Mouse (Mus musculus): Measurements from ENCODE around the gene Ambp. TPM values are rescaled to one million over a fixed set of nuclear protein-coding genes. Genes with fewer than 3 reads are reported as not detected.

The Ambp gene
- 0.59 and 0.63 TPM in 2 replicates for polyA plus RNA-seq (2014; fragmentation: Nextera tagmentation; extraction: Ambion mirVana)

- Histone ChIP-seq H3K9ac (replicated peaks; ENCODE audit: low read depth, low read length) (no peak within 1 kb of the TSS), H3K27me3 (ENCODE audit: control insufficient read depth, insufficient read depth, low read length) (no peaks in the 10 kb centered on the region), H3K4me3 (ENCODE audit: low read depth, low read length) (no peak within 1 kb of the TSS), H3K4me2 (ENCODE audit: low read depth, low read length) (no peak within 1 kb of the TSS), H3K27ac (ENCODE audit: low read depth, low read length) (no peak within 1 kb of the TSS), H3K36me3 (ENCODE audit: control insufficient read depth, insufficient read depth, low read length) (no peaks in the 10 kb centered on the region), H3K9me3 (ENCODE audit: control insufficient read depth, low read length) (no peaks in the 10 kb centered on the region), H3K4me1 (ENCODE audit: control insufficient read depth, insufficient read depth, low read length) (no peaks in the 10 kb centered on the region)
- ATAC-seq (ENCODE audit: low read depth), result no peak
- 64% methylated on average over 5 of the region's 5 CpGs for WGBS
These were observed at the start of gene Ambp for GRCm38 (mm10) chr4:63154699-63155098. Gene Ambp, minus strand, starts transcription at chr4:63154799.

GRCm38 (mm10) chr4:63203874-63204273 lies 49.3 kb upstream of the Ambp start:
- Histone ChIP-seq H3K4me3 (ENCODE audit: low read depth, low read length) (no peak overlapping the region), H3K4me2 (ENCODE audit: low read depth, low read length) (no peak overlapping the region), H3K9ac (replicated peaks; ENCODE audit: low read depth, low read length) (no peak overlapping the region), H3K27me3 (ENCODE audit: control insufficient read depth, insufficient read depth, low read length) (no peaks in the 10 kb centered on the region), H3K36me3 (ENCODE audit: control insufficient read depth, insufficient read depth, low read length) (no peaks in the 10 kb centered on the region), H3K27ac (ENCODE audit: low read depth, low read length) (no peak overlapping the region), H3K4me1 (ENCODE audit: control insufficient read depth, insufficient read depth, low read length) (no peaks in the 10 kb centered on the region), H3K9me3 (ENCODE audit: control insufficient read depth, low read length) (no peaks in the 10 kb centered on the region)
- ATAC-seq (ENCODE audit: low read depth), result no peak
- WGBS, result 89% methylated on average over 7 of the region's 7 CpGs

GRCm38 (mm10) chr4:63199366-63199765 lies 44.8 kb upstream of the Ambp start:
- Histone ChIP-seq H3K9ac (replicated peaks; ENCODE audit: low read depth, low read length) (no peak overlapping the region), H3K4me2 (ENCODE audit: low read depth, low read length) (no peak overlapping the region), H3K4me1 (ENCODE audit: control insufficient read depth, insufficient read depth, low read length) (no peaks in the 10 kb centered on the region), H3K27ac (ENCODE audit: low read depth, low read length) (no peak overlapping the region), H3K36me3 (ENCODE audit: control insufficient read depth, insufficient read depth, low read length) (no peaks in the 10 kb centered on the region), H3K27me3 (ENCODE audit: control insufficient read depth, insufficient read depth, low read length) (no peaks in the 10 kb centered on the region), H3K4me3 (ENCODE audit: low read depth, low read length) (no peak overlapping the region), H3K9me3 (ENCODE audit: control insufficient read depth, low read length) (no peaks in the 10 kb centered on the region)
- WGBS, result 84% methylated on average over 5 of the region's 5 CpGs
- ATAC-seq (ENCODE audit: low read depth), result no peak

- WGBS, result 88% methylated on average over 2 of the region's 2 CpGs
- no peaks in the 10 kb centered on the region for H3K27me3 ChIP-seq (ENCODE audit: control insufficient read depth, insufficient read depth, low read length)
- no peak overlapping the region for H3K4me2 ChIP-seq (ENCODE audit: low read depth, low read length)
- no peaks in the 10 kb centered on the region for H3K36me3 ChIP-seq (ENCODE audit: control insufficient read depth, insufficient read depth, low read length)
- no peak overlapping the region for H3K4me3 ChIP-seq (ENCODE audit: low read depth, low read length)
- no peak overlapping the region for H3K27ac ChIP-seq (ENCODE audit: low read depth, low read length)
- H3K9me3 ChIP-seq (ENCODE audit: control insufficient read depth, low read length), result no peaks in the 10 kb centered on the region
- no peaks in the 10 kb centered on the region for H3K4me1 ChIP-seq (ENCODE audit: control insufficient read depth, insufficient read depth, low read length)
- no peak overlapping the region for H3K9ac ChIP-seq (replicated peaks; ENCODE audit: low read depth, low read length)
- ATAC-seq (ENCODE audit: low read depth), result no peak
These were observed 39.8 kb upstream of the Ambp start for GRCm38 (mm10) chr4:63194366-63194765.

GRCm38 (mm10) chr4:63191641-63192040 lies 37.0 kb upstream of the Ambp start:
- H3K27ac ChIP-seq (ENCODE audit: low read depth, low read length), result no peak overlapping the region
- no peak overlapping the region for H3K4me3 ChIP-seq (ENCODE audit: low read depth, low read length)
- no peak overlapping the region for H3K9ac ChIP-seq (replicated peaks; ENCODE audit: low read depth, low read length)
- no peaks in the 10 kb centered on the region for H3K9me3 ChIP-seq (ENCODE audit: control insufficient read depth, low read length)
- H3K27me3 ChIP-seq (ENCODE audit: control insufficient read depth, insufficient read depth, low read length), result no peaks in the 10 kb centered on the region
- 77% methylated on average over 5 of the region's 5 CpGs for WGBS
- H3K4me1 ChIP-seq (ENCODE audit: control insufficient read depth, insufficient read depth, low read length), result no peaks in the 10 kb centered on the region
- ATAC-seq (ENCODE audit: low read depth), result no peak
- H3K4me2 ChIP-seq (ENCODE audit: low read depth, low read length), result no peak overlapping the region
- no peaks in the 10 kb centered on the region for H3K36me3 ChIP-seq (ENCODE audit: control insufficient read depth, insufficient read depth, low read length)

GRCm38 (mm10) chr4:63186281-63186870 lies 31.8 kb upstream of the Ambp start:
- 0 out of 2 replicates have a peak, but pooled peaks have one; percentile 28 for ATAC-seq (ENCODE audit: low read depth)
- no peaks in the 10 kb centered on the region for H3K36me3 ChIP-seq (ENCODE audit: control insufficient read depth, insufficient read depth, low read length)
- H3K4me1 ChIP-seq (ENCODE audit: control insufficient read depth, insufficient read depth, low read length), result no peaks in the 10 kb centered on the region
- no peak overlapping the region for H3K4me2 ChIP-seq (ENCODE audit: low read depth, low read length)
- H3K9me3 ChIP-seq (ENCODE audit: control insufficient read depth, low read length), result no peaks in the 10 kb centered on the region
- H3K4me3 ChIP-seq (ENCODE audit: low read depth, low read length), result no peak overlapping the region
- WGBS, result 50% methylated on average over 21 of the region's 21 CpGs
- no peak overlapping the region for H3K27ac ChIP-seq (ENCODE audit: low read depth, low read length)
- H3K27me3 ChIP-seq (ENCODE audit: control insufficient read depth, insufficient read depth, low read length), result no peaks in the 10 kb centered on the region
- H3K9ac ChIP-seq (replicated peaks; ENCODE audit: low read depth, low read length), result no peak overlapping the region

GRCm38 (mm10) chr4:63181556-63181955 lies 27.0 kb upstream of the Ambp start:
- no peaks in the 10 kb centered on the region for H3K9me3 ChIP-seq (ENCODE audit: control insufficient read depth, low read length)
- WGBS, result 9% methylated on average over 5 of the region's 5 CpGs
- no peak overlapping the region for H3K9ac ChIP-seq (replicated peaks; ENCODE audit: low read depth, low read length)

GRCm38 (mm10) chr4:63171969-63172685 lies 17.5 kb upstream of the Ambp start, which contains the start of gene Kif12:
Gene Kif12, minus strand, starts transcription at chr4:63172131.
- Histone ChIP-seq H3K9me3 (ENCODE audit: control insufficient read depth, low read length) (no peaks in the 10 kb centered on the region; the same call in 1 of the 2 replicates), H3K4me2 (ENCODE audit: low read depth, low read length) (no peak within 1 kb of the TSS), H3K4me1 (ENCODE audit: control insufficient read depth, insufficient read depth, low read length) (no peaks in the 10 kb centered on the region), H3K27ac (ENCODE audit: low read depth, low read length) (no peak within 1 kb of the TSS), H3K9ac (replicated peaks; ENCODE audit: low read depth, low read length) (no peak within 1 kb of the TSS), H3K27me3 (ENCODE audit: control insufficient read depth, insufficient read depth, low read length) (no peaks in the 10 kb centered on the region), H3K36me3 (ENCODE audit: control insufficient read depth, insufficient read depth, low read length) (no peaks in the 10 kb centered on the region), H3K4me3 (ENCODE audit: low read depth, low read length) (no peak within 1 kb of the TSS)
- no peak for ATAC-seq (ENCODE audit: low read depth)
- WGBS, result 78% methylated on average over 4 of the region's 4 CpGs

More at GRCm38 (mm10) chr4:63181556-63181955, 27.0 kb upstream of the Ambp start:
- no peak overlapping the region for H3K4me3 ChIP-seq (ENCODE audit: low read depth, low read length)
- H3K4me2 ChIP-seq (ENCODE audit: low read depth, low read length), result no peak overlapping the region
- no peaks in the 10 kb centered on the region for H3K36me3 ChIP-seq (ENCODE audit: control insufficient read depth, insufficient read depth, low read length)
- H3K27ac ChIP-seq (ENCODE audit: low read depth, low read length), result no peak overlapping the region
- no peaks in the 10 kb centered on the region for H3K27me3 ChIP-seq (ENCODE audit: control insufficient read depth, insufficient read depth, low read length)
- ATAC-seq (ENCODE audit: low read depth), result peak; percentile 92
- no peaks in the 10 kb centered on the region for H3K4me1 ChIP-seq (ENCODE audit: control insufficient read depth, insufficient read depth, low read length)

GRCm38 (mm10) chr4:63171122-63171521 lies 16.5 kb upstream of the Ambp start:
- H3K4me3 ChIP-seq (ENCODE audit: low read depth, low read length), result no peak overlapping the region
- no peak for ATAC-seq (ENCODE audit: low read depth)
- no peak overlapping the region for H3K9ac ChIP-seq (replicated peaks; ENCODE audit: low read depth, low read length)
- H3K9me3 ChIP-seq (ENCODE audit: control insufficient read depth, low read length), result no peaks in the 10 kb centered on the region; the same call in 1 of the 2 replicates
- WGBS, result 57% methylated on average over 24 of the region's 24 CpGs
- H3K27me3 ChIP-seq (ENCODE audit: control insufficient read depth, insufficient read depth, low read length), result no peaks in the 10 kb centered on the region
- no peak overlapping the region for H3K27ac ChIP-seq (ENCODE audit: low read depth, low read length)
- H3K36me3 ChIP-seq (ENCODE audit: control insufficient read depth, insufficient read depth, low read length), result no peaks in the 10 kb centered on the region
- no peaks in the 10 kb centered on the region for H3K4me1 ChIP-seq (ENCODE audit: control insufficient read depth, insufficient read depth, low read length)
- no peak overlapping the region for H3K4me2 ChIP-seq (ENCODE audit: low read depth, low read length)

All from neural tube, embryonic 14.5 days (tissue).